In the genomic region with DNA sequence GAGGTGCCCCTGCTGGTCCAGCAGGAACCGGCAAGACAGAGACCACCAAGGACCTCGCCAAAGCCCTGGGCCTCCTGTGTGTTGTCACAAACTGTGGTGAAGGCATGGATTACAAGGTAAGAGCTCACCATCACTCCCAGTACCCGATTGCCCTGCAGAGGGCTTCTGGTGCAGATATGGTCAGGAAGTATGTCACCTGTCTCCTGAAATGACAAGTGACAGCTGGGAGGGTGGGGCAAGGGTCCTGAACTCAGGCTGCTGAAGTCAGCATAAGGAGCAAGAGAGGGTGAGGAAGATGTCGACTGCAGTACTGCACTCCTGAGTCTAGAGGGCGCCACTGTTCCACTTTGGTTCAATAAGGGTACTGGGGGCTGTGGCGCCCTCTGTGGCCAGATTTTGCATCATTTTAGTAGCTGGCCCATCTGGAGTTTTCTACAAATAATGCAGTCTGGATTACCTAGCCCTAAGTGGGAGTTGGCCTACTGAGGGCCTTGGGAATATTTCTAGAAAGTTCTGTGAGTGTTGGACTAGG, we compare ENCODE assay signal across 9 mouse cellular contexts. TPM values are rescaled to one million over a fixed set of nuclear protein-coding genes. Genes with fewer than 3 reads are reported as not detected.
DNase-seq lines count a peak whose midpoint lies in the region; ATAC-seq and TF ChIP-seq lines count a peak whose summit lies in the region.
"Had no signal": no experiment of that assay in that cellular context is flagged by ENCODE, and none has a peak within 500 bp of the region (broad histone marks: within the 10 kb centered on the region; RNA-seq: fewer than 3 reads in every experiment).

No protein-coding gene starts in this region.

- no peaks in the 10 kb centered on the region for H3K79me2 ChIP-seq in CH12.LX (replicated peaks; ENCODE audit: control insufficient read depth, extremely low read depth, insufficient read depth, poor library complexity, severe bottlenecking)

- in situ Hi-C loops in CH12.LX (cut with MboI; ENCODE audit: low pct_ligation_motif_present, low pct_unique_long_range_greater_than_20kb, low sequenced_read_pairs), result no loop called here

- no peak for TF ChIP-seq EP300 in CH12.LX (IDR thresholded peaks at IDR 0.05; ENCODE audit: low read length)

- peak; percentile 67 to 99; a peak in 3 of 4 replicates for TF ChIP-seq CTCF in CH12.LX (conservative IDR thresholded peaks at IDR 0.05 in 1 of 2, IDR thresholded peaks at IDR 0.05 in 1 of 2; ENCODE audit: low read depth in 2 of 2, low read length in 2 of 2)

- intact Hi-C loops in heart, postnatal 10 days (cut with DNase I), result loop anchor here (2.0 kb wide), 1 partner anchor 92 kb away; no protein-coding TSS in a partner anchor
- intact Hi-C loops in heart, postnatal 25 days (cut with DNase I), result loop anchor here (2.0 kb wide), 1 partner anchor 92 kb away; no protein-coding TSS in a partner anchor

- H3K27me3 ChIP-seq in CH12.LX (replicated peaks), result peaks cover 5% of the 10 kb centered on the region
- H3K27me3 ChIP-seq: embryonic facial prominence, embryonic 12.5 days had no signal

- peak; percentile 59 for TF ChIP-seq RAD21 in CH12.LX (IDR thresholded peaks at IDR 0.05; ENCODE audit: low read depth, low read length)

- H3K9me3 ChIP-seq in CH12.LX (replicated peaks; ENCODE audit: low read length), result peaks cover 12% of the 10 kb centered on the region
- H3K9me3 ChIP-seq: embryonic facial prominence, embryonic 12.5 days had no signal

- ATAC-seq in megakaryocyte progenitor cell, adult 5-6 weeks (replicated peaks; ENCODE audit: poor library complexity), result peak; percentile 78

- H3K27ac ChIP-seq in CH12.LX (ENCODE audit: insufficient read depth, low read depth), result no peak overlapping the region
- H3K27ac ChIP-seq: embryonic facial prominence, embryonic 12.5 days had no signal

- dilution Hi-C loops in CH12.LX (cut with MboI; ENCODE audit: extremely low pct_ligation_motif_present, extremely low pct_unique_long_range_greater_than_20kb, low sequenced_read_pairs), result no loop called here

- TF ChIP-seq POLR2A in CH12.LX (IDR thresholded peaks at IDR 0.05; ENCODE audit: low read depth, low read length), result no peak

- DNase-seq in heart, postnatal 10 days, result peak; percentile 16 to 61
- DNase-seq in heart, postnatal 25 days (ENCODE audit: low spot score), result no peak
- peak; percentile 79 for DNase-seq in CH12.LX (ENCODE audit: extremely low read depth)
- peak; percentile 82 for DNase-seq in c-Kit-positive CD71-negative TER-119-negative erythroid progenitor cells, embryonic 14.5 days (ENCODE audit: low read depth)
- peak; percentile 10 to 23 for DNase-seq in frontal cortex, postnatal 14 days (ENCODE audit: low spot score in 2 of 2)
- DNase-seq in layer of hippocampus, adult 9-11 months, result peak; percentile 49
- peak; percentile 61 for DNase-seq in thymus, postnatal 25 days

- no peak overlapping the region for H3K4me2 ChIP-seq in CH12.LX (ENCODE audit: insufficient read depth, low read depth, poor library complexity, severe bottlenecking)
- H3K4me2 ChIP-seq: embryonic facial prominence, embryonic 12.5 days had no signal

- no peaks in the 10 kb centered on the region for H3K36me3 ChIP-seq in CH12.LX (replicated peaks in 1 of 2; ENCODE audit: control insufficient read depth in 1 of 2, insufficient read depth in 1 of 2, low read length in 1 of 2)
- H3K36me3 ChIP-seq: embryonic facial prominence, embryonic 12.5 days had no signal

- H3K4me1 ChIP-seq in CH12.LX (ENCODE audit: control insufficient read depth in 1 of 2, insufficient read depth in 2 of 2), result peaks cover 0 to 3% of the 10 kb centered on the region in 2 experiments; a peak in 1 of 4 replicates
- H3K4me1 ChIP-seq: embryonic facial prominence, embryonic 12.5 days had no signal

- H3K9ac ChIP-seq in CH12.LX (ENCODE audit: insufficient read depth, low read depth), result no peak overlapping the region
- H3K9ac ChIP-seq: embryonic facial prominence, embryonic 12.5 days had no signal

- H3K4me3 ChIP-seq in CH12.LX (replicated peaks in 1 of 3; ENCODE audit: low read depth in 2 of 3, low read length in 2 of 3, poor library complexity in 1 of 3), result no peak overlapping the region
- H3K4me3 ChIP-seq: embryonic facial prominence, embryonic 12.5 days had no signal

TF ChIP-seq in CH12.LX, 34 proteins besides CTCF, POLR2A, EP300 and RAD21:
- TF ChIP-seq PAX5 (IDR thresholded peaks at IDR 0.05; ENCODE audit: low read length) (no peak), NELFE (IDR thresholded peaks at IDR 0.05; ENCODE audit: low read depth, low read length) (peak; percentile 45; the same call in 1 of the 2 replicates), SMC3 (IDR thresholded peaks at IDR 0.05; ENCODE audit: low read depth, low read length) (peak; percentile 58), RCOR1 (conservative IDR thresholded peaks at IDR 0.05; ENCODE audit: low read depth, low read length) (no peak)

RNA-seq across cellular contexts. Expression of gene Dnah10, which starts 52.4 kb away (rescaled TPM):
- under 1 TPM in 1 of 2 experiments, not detected in 1; 0.02 TPM for total RNA-seq in heart, postnatal 10 days (2021)
- total RNA-seq in heart, postnatal 25 days (2021), result under 1 TPM; 0.03 to 0.06 TPM
- 0.04 and 0.08 TPM in 2 replicates for total RNA-seq in CH12.LX (2012; rRNA removed)
- total RNA-seq in CH12.LX (2014; rRNA removed), result 0.03 and 0.28 TPM in 2 replicates
- 0.26 and 0.30 TPM in 2 replicates for polyA plus RNA-seq in CH12.LX (2012; ENCODE audit: insufficient read length, low read depth)
- total RNA-seq in megakaryocyte progenitor cell, adult 5-6 weeks (2015), result not detected in 2 replicates
- not detected in 2 replicates for total RNA-seq in megakaryocyte progenitor cell, adult 5-6 weeks (2017)
